Mouse (Mus musculus) spleen, adult 2 months (tissue): ENCODE results near the gene Rxfp4. TPM values are rescaled to one million over a fixed set of nuclear protein-coding genes. Genes with fewer than 3 reads are reported as not detected.

Source experiments
- DNase-seq, 2 experiments: peaks; one replicate each; pipeline versions ENCODE4 v3.0.0 to v3.0.0-alpha.2; 2012 to 2021; ENCODE audit warnings: low spot score in 2 of 2, low read depth in 1 of 2
- H3K27ac ChIP-seq: fragments of 200-500 bp; 2 replicates; pipeline ENCODE4 v1.5.1; 2012; ENCODE audit warnings: low read length, inconsistent platforms; ENCODE audit not compliant: insufficient read depth
- H3K27me3 ChIP-seq: fragments of 200-500 bp; 2 replicates; pipeline ENCODE4 v1.6.1; 2012; ENCODE audit warnings: mild to moderate bottlenecking, moderate library complexity, low read length, inconsistent platforms; ENCODE audit not compliant: control insufficient read depth, insufficient read depth
- H3K36me3 ChIP-seq: fragments of 200-500 bp; 2 replicates; pipeline ENCODE4 v1.6.1; 2012; ENCODE audit warnings: mild to moderate bottlenecking, low read length, inconsistent platforms; ENCODE audit not compliant: control insufficient read depth, insufficient read depth
- H3K4me1 ChIP-seq: fragments of 200-500 bp; 2 replicates; pipeline ENCODE4 v1.6.1; 2011; ENCODE audit warnings: inconsistent platforms; ENCODE audit not compliant: control insufficient read depth, insufficient read depth, insufficient read length
- H3K4me3 ChIP-seq: fragments of 200-500 bp; 2 replicates; pipeline ENCODE4 v1.5.1; 2011; ENCODE audit warnings: mild to moderate bottlenecking, inconsistent platforms; ENCODE audit not compliant: insufficient read depth, insufficient read length; ENCODE audit errors: extremely low read depth
- CTCF ChIP-seq: fragments of 200-500 bp; IDR thresholded peaks from 2 replicates; pipeline ENCODE4 v1.5.1; 2011; ENCODE audit warnings: mild to moderate bottlenecking, inconsistent platforms; ENCODE audit not compliant: insufficient read depth, insufficient read length, insufficient replicate concordance; ENCODE audit errors: extremely low read depth
- POLR2A ChIP-seq: fragments of 200-500 bp; IDR thresholded peaks from 2 replicates; pipeline ENCODE4 v1.6.1; 2011; ENCODE audit warnings: low read depth, low read length, inconsistent platforms
- WGBS: fragments of 180-500 bp; shearing (Covaris S2); methylation state at CpG from one replicate; pipeline ENCODE4 v1.1.7; 2018; 5-methylcytosine and 5-hydroxymethylcytosine counted together
- polyA plus RNA-seq: library from polyadenylated mRNA; depleted of rRNA; stranded (reverse); fragments of >200 nt; gene quantifications from 2 replicates; pipeline ENCODE4 v1.2.3, GENCODE M21; 2012; rRNA removed

Gene Rxfp4
- polyA plus RNA-seq = not detected in 2 replicates

- 82% methylated on average over 17 of the region's 17 CpGs for WGBS
- peaks cover 23% of the 10 kb centered on the region; the same call in 1 of the 2 replicates for H3K4me1 ChIP-seq
- no peaks in the 10 kb centered on the region for H3K36me3 ChIP-seq
Observed at GRCm38 (mm10) chr3:88652846-88653515, at the start of gene Rxfp4. Gene Rxfp4, minus strand, starts transcription at chr3:88653142.

GRCm38 (mm10) chr3:88701222-88701621 is 48.3 kb upstream of the Rxfp4 start:
- 88% methylated on average over 3 of the region's 3 CpGs for WGBS
- Histone ChIP-seq H3K4me3 (no peak overlapping the region), H3K36me3 (peaks cover 54% of the 10 kb centered on the region), H3K27ac (no peak overlapping the region), H3K27me3 (no peaks in the 10 kb centered on the region), H3K4me1 (no peaks in the 10 kb centered on the region)
- TF ChIP-seq POLR2A (no peak), CTCF (no peak)
- DNase-seq = no peak

More at GRCm38 (mm10) chr3:88652846-88653515, at the start of gene Rxfp4:
- H3K27ac ChIP-seq = no peak within 1 kb of the TSS
- no peak for TF ChIP-seq CTCF
- no peak for TF ChIP-seq POLR2A
- no peak within 1 kb of the TSS for H3K4me3 ChIP-seq
- DNase-seq = no peak
- H3K27me3 ChIP-seq = no peaks in the 10 kb centered on the region

- TF ChIP-seq CTCF (no peak), POLR2A (no peak)
- no peak for DNase-seq
- no peaks in the 10 kb centered on the region for H3K4me1 ChIP-seq
- no peaks in the 10 kb centered on the region for H3K27me3 ChIP-seq
- H3K36me3 ChIP-seq = peaks cover 58% of the 10 kb centered on the region
- WGBS = 97% methylated on average over 3 of the region's 3 CpGs
- no peak overlapping the region for H3K4me3 ChIP-seq
- no peak overlapping the region for H3K27ac ChIP-seq
Observed at GRCm38 (mm10) chr3:88700247-88700646, 47.3 kb upstream of the Rxfp4 start.

GRCm38 (mm10) chr3:88698834-88699233 is 45.9 kb upstream of the Rxfp4 start:
- WGBS = 95% methylated on average over 6 of the region's 6 CpGs
- Histone ChIP-seq H3K27ac (no peak overlapping the region), H3K36me3 (peaks cover 65% of the 10 kb centered on the region), H3K4me3 (no peak overlapping the region), H3K4me1 (no peaks in the 10 kb centered on the region), H3K27me3 (no peaks in the 10 kb centered on the region)
- no peak for TF ChIP-seq CTCF
- no peak for TF ChIP-seq POLR2A
- no peak for DNase-seq

GRCm38 (mm10) chr3:88698051-88698450 is 45.1 kb upstream of the Rxfp4 start:
- no peaks in the 10 kb centered on the region for H3K4me1 ChIP-seq
- no peak for DNase-seq
- WGBS = 97% methylated on average over 1 of the region's 1 CpGs
- no peak for TF ChIP-seq CTCF
- TF ChIP-seq POLR2A = no peak
- peaks cover 69% of the 10 kb centered on the region for H3K36me3 ChIP-seq
- H3K27ac ChIP-seq = no peak overlapping the region
- H3K4me3 ChIP-seq = no peak overlapping the region
- no peaks in the 10 kb centered on the region for H3K27me3 ChIP-seq

GRCm38 (mm10) chr3:88695545-88695944 is 42.6 kb upstream of the Rxfp4 start:
- no peak for TF ChIP-seq POLR2A
- no peak for TF ChIP-seq CTCF
- H3K4me1 ChIP-seq = no peaks in the 10 kb centered on the region

GRCm38 (mm10) chr3:88689079-88689478 is 36.1 kb upstream of the Rxfp4 start:
- peaks cover 30% of the 10 kb centered on the region for H3K36me3 ChIP-seq
- peaks cover 8% of the 10 kb centered on the region; the same call in 1 of the 2 replicates for H3K4me1 ChIP-seq
- no peak overlapping the region for H3K27ac ChIP-seq
- no peak overlapping the region for H3K4me3 ChIP-seq
- 94% methylated on average over 5 of the region's 5 CpGs for WGBS
- no peaks in the 10 kb centered on the region for H3K27me3 ChIP-seq
- DNase-seq = no peak
- TF ChIP-seq POLR2A (no peak), CTCF (no peak)

More at GRCm38 (mm10) chr3:88695545-88695944, 42.6 kb upstream of the Rxfp4 start:
- Histone ChIP-seq H3K36me3 (peaks cover 67% of the 10 kb centered on the region), H3K27ac (no peak overlapping the region), H3K27me3 (no peaks in the 10 kb centered on the region), H3K4me3 (no peak overlapping the region)
- no peak for DNase-seq
